Mouse (Mus musculus) gastrocnemius, postnatal 36 days (tissue): ENCODE data around the gene Rtkn2. TPM values are rescaled to one million over a fixed set of nuclear protein-coding genes. Genes with fewer than 3 reads are reported as not detected.

Source experiments
- DNase-seq, 2 experiments: peaks; one replicate each; pipeline ENCODE4 v3.0.0; 2022
- intact Hi-C: fragments of 180-260 bp; cut with DNase I; formaldehyde crosslinking; loops from one replicate; pipeline ENCODE4 v1.15.1; 2025
- total RNA-seq, 2 experiments: library from RNA; stranded (reverse); gene quantifications; 2 replicates each; pipeline ENCODE4 v1.2.3; 2021

Gene Rtkn2
- total RNA-seq, 2 experiments from 2014 or later, result 0.35 to 0.41 TPM

DNA sequence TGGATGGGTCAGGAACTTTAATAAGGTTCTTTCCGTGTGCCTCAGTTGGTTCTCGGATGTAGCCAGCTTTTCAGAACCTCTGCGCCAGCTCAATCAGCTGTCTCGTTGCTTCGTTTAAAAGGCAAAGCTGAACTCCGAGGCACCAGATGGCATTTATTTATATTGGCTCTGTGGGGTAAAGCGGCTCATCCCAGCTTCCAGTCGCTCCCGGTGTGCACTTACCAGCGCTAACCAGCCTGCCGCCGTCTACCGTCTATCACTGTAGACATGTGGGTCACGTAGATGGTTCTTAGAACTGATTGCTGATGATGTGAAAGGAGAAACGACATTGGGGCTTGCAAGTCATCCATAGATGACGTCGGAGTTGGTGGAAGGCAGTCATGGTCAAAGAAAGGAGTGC, 5.7 kb downstream of the Rtkn2 start:
- intact Hi-C loops, result loop anchor here (2.0 kb wide), 1 partner anchor 112 kb away; no protein-coding TSS in a partner anchor
- no peak for DNase-seq

DNA sequence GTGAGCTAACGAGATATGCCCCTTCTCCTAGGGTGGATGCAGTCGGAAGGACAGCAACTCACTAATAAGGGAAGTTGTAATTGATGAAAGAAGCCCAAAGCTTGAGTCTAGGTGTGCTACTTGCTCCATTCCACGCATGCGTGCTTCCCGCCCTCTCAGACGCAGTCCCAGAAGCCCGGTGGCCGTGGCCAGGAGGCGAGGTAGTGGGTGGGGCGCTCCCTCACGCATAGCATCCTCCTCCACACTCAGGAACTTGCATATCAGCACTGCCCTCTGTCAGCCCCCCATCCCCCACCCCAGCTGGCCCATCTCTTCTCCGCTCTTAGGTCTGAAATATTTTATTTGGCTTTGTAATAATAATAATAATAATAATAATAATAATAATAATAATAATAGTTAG, 16.0 kb downstream of the Rtkn2 start:
- intact Hi-C loops, result loop anchor here (5.0 kb wide), 2 partner anchors 123 to 297 kb away; no protein-coding TSS in a partner anchor
- no peak for DNase-seq

GRCm38 (mm10) chr10:67996171-67996570, 16.8 kb downstream of the Rtkn2 start:
- intact Hi-C loops, result loop anchor here (5.0 kb wide), 2 partner anchors 124 to 296 kb away; no protein-coding TSS in a partner anchor
- no peak for DNase-seq

DNA sequence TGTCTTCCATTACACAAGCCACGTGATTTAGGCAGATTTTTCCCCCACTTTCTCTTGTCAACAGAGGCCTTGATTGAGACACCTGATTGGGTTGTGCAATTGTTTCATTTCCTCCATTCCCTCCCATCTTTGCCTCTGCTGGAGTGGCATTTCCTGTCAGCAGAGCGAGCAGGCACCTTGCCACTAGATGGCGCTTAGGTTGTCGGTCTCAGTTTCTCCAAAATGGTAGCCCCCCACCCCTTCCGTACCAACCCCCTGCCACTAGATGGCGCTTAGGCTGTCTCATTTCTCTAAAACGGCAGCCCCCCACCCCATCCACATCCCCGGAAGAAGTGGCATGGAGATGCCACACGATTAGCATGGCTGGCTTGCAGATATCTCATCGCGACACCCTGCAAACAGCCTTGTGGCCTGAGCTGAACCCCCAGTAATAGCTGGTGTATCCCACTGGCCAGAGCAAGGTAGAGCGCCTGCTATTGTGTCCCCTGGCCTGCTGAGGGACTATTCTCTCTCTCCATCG, 18.8 kb downstream of the Rtkn2 start:
- intact Hi-C loops, result loop anchor here (5.0 kb wide), 2 partner anchors 126 to 294 kb away; no protein-coding TSS in a partner anchor
- peak in 1 of 2 experiments; percentile 42 for DNase-seq

GRCm38 (mm10) chr10:67999170-67999569, 19.8 kb downstream of the Rtkn2 start:
- no peak for DNase-seq
- intact Hi-C loops, result loop anchor here (5.0 kb wide), 2 partner anchors 127 to 293 kb away; no protein-coding TSS in a partner anchor

- DNase-seq, result no peak
- intact Hi-C loops, result loop anchor here (2.0 to 10.0 kb wide), 3 partner anchors 143 to 1543 kb away; no protein-coding TSS in a partner anchor
These were observed 22.1 kb downstream of the Rtkn2 start for GRCm38 (mm10) chr10:68001456-68001855.

- peak in 1 of 2 experiments; percentile 31 for DNase-seq
- intact Hi-C loops, result loop anchor here (5.0 to 10.0 kb wide), 2 partner anchors 278 to 1541 kb away; no protein-coding TSS in a partner anchor
These were observed 24.5 kb downstream of the Rtkn2 start for GRCm38 (mm10) chr10:68003651-68004422.

- intact Hi-C loops, result loop anchor here (10.0 kb wide), 1 partner anchor 1539 kb away; no protein-coding TSS in a partner anchor
- DNase-seq, result no peak
These were observed 26.0 kb downstream of the Rtkn2 start for GRCm38 (mm10) chr10:68005404-68005803.

GRCm38 (mm10) chr10:68006491-68006890, 27.1 kb downstream of the Rtkn2 start:
- intact Hi-C loops, result loop anchor here (10.0 kb wide), 1 partner anchor 1538 kb away; no protein-coding TSS in a partner anchor
- no peak for DNase-seq

DNA sequence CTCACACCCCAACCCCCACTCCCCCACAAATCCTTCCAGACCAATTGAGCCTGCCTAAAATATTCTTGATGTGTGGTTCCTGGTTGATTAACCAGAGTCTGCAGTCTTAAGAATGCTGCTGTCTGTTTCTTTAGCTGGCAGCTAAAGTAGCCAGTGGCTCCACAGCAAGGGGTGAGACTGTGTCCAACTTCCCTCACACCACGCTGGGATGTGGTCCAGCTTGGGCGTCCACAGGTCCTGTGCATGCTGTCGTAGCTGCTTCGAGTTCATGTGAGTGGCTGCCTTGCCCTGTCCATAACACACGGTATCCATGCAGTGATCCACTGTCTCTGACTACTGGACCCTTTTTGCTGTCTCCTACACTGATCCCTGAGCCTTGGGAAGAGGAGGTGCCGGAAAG, 27.7 kb downstream of the Rtkn2 start:
- no peak for DNase-seq
- intact Hi-C loops, result loop anchor here (10.0 kb wide), 1 partner anchor 1538 kb away; no protein-coding TSS in a partner anchor

- intact Hi-C loops, result loop anchor here (10.0 kb wide), 1 partner anchor 1536 kb away; no protein-coding TSS in a partner anchor
- DNase-seq, result no peak
These were observed 29.0 kb downstream of the Rtkn2 start for GRCm38 (mm10) chr10:68008198-68008955.

- intact Hi-C loops, result loop anchor here (10.0 kb wide), 1 partner anchor 1536 kb away; no protein-coding TSS in a partner anchor
These were observed 29.9 kb downstream of the Rtkn2 start for GRCm38 (mm10) chr10:68009301-68009700.

DNA sequence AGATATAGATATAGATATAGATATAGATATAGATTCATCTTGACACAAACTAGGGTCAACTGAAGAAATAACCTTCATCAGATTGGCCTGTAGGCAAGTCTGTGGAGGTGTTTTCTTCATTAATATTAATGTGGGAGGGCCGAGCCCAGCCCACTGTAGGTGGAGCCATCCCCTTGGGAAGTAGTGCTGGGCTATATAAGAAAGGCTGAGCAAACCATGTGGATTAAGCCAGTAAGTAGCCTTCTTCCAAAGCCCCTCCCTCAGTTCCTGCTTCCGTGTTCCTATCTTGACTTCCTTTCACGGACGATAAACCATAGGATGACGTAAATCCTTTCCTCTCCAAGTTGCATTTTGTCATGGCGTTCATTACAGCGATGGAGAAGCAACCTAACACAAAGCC, 30.5 kb downstream of the Rtkn2 start:
- intact Hi-C loops, result loop anchor here (10.0 kb wide), 1 partner anchor 1535 kb away; no protein-coding TSS in a partner anchor
- DNase-seq, result no peak

More at GRCm38 (mm10) chr10:68009301-68009700, 29.9 kb downstream of the Rtkn2 start:
- no peak for DNase-seq

GRCm38 (mm10) chr10:68013137-68013536, 33.8 kb downstream of the Rtkn2 start:
- no peak for DNase-seq
- intact Hi-C loops, result no loop called here

DNA sequence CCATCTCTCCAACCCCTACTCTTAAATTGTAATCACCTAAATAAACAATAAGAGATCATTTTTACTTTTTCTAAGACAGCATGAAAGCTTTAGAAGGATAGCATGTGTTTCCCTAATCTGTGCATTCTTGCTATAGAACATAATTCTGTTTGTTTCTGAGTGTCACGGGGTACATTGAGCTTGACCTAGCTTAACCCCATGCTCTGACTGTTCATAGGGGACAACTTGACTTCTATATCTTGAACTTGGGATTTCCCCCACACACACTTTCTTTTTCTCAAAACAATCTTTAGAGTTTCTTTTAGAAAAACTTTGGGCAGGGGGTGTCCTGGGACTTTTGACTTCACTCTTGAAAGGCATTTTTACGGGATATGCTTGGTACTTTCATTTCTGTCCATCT, 41.4 kb downstream of the Rtkn2 start:
- intact Hi-C loops, result no loop called here

GRCm38 (mm10) chr10:68025660-68026059, 46.3 kb downstream of the Rtkn2 start:
- DNase-seq, result no peak

More for the DNA sequence above, 41.4 kb downstream of the Rtkn2 start:
- no peak for DNase-seq

DNA sequence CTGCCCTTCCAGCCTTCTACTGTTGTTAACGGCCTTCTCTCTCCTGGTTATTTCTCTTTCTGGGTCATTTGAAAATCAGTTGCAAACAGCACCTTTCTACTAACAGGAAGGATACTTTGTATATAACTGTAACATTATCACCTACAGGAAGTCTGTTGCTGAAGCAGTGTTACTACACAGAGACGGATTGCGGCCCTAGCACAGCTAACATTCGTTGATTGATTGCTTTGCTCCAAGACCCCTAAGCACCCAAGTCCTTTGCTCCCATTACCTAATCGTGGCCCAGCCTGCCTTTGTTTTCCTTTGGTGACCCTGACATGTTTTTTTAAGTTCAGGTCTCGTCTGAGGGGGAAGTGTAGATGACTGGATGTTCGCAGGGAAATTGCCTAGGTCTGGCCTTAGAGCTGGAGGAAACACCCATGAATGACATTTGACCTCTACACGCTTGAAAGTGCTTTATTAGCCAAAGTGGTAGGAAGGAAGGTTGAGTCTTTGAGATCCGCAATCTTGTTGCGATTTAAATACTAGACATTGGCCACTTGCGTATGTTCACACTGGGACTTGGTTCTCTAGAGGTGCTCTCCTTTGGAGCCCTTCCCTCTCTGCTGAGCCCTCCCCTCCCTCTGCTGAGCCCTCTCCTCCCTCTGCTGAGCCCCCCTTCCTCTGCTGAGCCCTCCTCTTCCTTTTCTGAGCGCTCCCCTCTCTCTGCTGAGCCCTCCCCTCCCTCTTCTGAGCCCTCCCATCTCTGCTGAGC, 49.1 kb downstream of the Rtkn2 start:
- no peak for DNase-seq
- intact Hi-C loops, result no loop called here

More at GRCm38 (mm10) chr10:68025660-68026059, 46.3 kb downstream of the Rtkn2 start:
- intact Hi-C loops, result no loop called here

DNA sequence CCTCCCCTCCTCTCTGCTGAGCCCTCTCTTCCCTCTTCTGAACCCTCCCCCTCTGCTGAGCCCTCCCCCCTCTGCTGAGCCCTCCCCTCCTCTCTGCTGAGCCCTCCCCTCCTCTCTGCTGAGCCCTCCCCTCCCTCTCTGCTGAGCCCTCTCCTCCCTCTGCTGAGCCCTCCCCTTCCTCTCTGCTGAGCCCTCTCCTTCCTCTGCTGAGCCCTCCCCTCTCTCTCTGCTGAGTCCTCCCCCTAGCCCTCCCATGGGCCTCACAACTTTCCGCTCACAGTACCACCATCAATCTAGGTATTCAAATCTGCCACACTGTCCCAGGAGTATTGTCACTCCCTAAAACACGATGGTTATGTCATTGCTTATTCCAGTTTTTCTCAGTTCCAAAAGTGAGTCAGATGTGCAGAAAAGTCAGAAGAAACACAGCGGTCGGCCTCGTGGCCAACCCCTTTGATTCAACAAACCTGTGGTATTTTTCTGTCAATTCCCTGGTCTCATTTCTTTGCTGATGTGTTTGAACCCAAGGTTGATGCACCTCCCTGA, 49.8 kb downstream of the Rtkn2 start:
- no peak for DNase-seq
- intact Hi-C loops, result no loop called here

GRCm38 (mm10) chr10:68030027-68030426, 50.7 kb downstream of the Rtkn2 start:
- DNase-seq, result no peak
- intact Hi-C loops, result no loop called here
